Mouse (Mus musculus) right cerebral cortex, postnatal 25 days (tissue): Measurements from ENCODE around the gene Abcc2.
A peak's percentile ranks its signal among the peaks of the same experiment; 100 is the strongest.

Source experiments
- DNase-seq: peaks from one replicate; pipeline ENCODE4 v3.0.0; 2022

Gene Abcc2

GRCm38 (mm10) chr19:43857347-43857746 is 75.4 kb downstream of the Abcc2 start:
- no peak for DNase-seq

- no peak for DNase-seq
Observed at GRCm38 (mm10) chr19:43870418-43870817, 88.4 kb downstream of the Abcc2 start.

- no peak for DNase-seq
Observed at GRCm38 (mm10) chr19:43874351-43874750, 92.4 kb downstream of the Abcc2 start.

- DNase-seq: no peak
Observed at GRCm38 (mm10) chr19:43875996-43876395, 94.0 kb downstream of the Abcc2 start.

DNA sequence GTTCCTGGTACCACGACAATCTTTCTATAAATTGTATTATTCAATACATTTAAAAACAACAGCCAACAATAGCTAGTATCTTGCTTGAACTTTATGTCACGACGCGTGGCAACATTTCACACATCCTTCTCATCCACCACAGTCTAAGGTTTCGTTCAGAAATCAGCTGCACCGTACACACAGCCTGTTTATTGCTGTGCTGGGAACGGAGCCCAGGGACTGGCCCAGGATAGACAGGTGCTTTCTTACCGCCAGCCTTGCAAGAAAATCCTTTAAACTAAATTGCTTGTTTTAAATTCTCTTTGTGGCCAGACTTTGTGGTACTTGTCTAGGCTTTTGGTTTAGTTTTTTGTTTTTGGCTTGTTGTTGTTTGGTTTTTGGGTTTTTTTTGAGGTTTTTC is 95.4 kb downstream of the Abcc2 start:
- DNase-seq: no peak

DNA sequence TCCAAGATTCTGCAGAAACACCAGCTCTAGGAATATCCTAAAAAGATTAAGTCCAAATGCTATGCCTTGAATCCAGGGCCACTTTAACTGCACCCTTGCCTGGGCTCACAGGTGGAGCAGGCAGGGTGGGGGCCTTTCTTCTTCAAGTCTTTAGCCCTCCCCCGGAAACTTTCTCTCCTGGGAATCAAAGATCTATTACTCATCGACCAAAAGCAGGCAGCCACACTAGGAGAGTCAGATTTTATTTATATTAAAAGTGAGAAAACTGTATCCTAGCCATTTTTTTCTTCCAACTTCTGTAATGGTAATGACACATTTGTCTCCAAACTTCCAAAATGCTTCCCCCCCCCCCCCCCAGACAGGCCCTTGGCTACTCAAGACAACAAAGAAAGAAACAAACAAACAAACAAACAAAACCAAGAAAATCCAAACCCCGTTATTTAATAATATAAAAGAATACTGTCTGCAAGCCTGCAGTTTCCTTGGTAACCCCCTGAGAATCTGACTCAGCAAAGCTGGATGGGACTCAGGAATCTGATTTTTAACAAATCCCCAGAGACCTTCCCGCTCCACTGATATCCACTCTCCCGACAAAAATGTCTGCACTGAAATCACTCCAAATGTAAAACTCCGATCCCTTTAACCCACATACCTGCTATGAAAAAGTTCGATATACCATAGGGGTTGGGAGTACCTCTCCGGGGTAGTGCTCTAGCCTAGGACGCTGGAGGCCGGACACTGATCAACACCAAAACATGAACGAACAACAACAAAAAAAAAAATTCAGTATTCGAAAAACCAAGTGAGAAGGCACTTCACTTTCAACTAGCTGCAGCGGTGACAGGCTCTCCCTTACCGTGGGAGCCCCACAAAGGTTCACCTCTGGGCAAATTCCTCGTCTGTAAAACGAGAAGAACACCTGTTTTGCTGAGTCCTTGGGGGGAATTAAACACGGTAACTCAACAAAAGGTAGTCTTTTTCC is 96.4 kb downstream of the Abcc2 start:
- no peak for DNase-seq

DNA sequence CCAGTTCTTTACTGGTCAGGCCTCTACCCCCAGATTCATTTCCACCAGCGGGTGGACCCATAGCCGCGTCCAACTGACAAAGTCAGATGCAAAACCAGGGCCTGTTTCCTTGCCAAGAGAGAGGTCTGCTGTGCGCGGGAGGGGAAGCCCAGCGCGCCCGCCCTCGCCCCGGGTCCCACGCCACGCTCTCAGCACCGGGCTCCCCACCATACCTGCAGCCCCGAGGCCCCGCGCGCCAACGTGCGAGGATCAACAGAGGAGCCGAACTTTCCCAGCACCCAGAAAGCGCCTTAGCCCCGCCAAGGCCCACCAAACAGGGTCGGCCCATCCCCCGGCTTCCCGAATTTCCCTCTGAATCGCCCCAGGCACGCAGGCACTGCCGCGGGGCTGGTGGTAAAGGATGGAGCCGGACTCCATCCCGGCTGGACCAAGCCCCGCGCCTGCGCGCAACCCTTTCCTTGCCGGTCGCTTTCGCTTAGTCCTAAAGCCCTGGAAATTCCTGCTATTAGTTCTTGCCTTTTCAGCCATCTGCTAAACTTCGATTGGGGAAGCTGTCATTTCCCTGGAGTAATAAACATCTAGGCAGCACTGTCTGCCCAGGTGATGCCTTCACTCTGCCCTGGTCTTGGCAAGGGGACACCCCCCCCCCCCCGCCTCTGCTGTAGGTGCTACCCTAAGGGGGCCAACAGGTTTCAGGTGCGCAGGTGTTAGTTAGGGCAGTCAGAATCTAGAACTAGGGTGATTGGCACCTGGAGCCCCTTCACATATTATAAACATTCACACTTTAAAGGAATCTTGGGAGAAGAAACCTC is 97.6 kb downstream of the Abcc2 start:
- peak; percentile 68 for DNase-seq

DNA sequence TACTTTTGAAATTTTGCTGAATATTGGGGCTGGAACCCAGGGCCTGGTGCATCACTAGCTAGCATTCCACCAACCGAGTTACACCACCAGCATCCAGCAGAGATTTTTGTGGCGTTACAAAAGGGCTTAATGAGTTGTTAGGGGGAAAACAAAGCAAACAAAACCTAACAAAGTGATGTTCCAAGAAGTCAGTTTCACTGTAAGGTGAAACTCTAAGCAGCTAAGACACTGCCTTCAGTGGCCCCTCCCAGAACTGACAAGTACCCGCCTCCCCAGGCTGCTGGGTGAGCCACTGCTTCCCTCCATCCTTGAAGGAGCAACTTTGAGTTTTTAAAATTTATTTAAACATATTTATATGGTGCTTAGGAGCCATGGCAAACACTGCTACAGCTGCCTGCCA is 98.4 kb downstream of the Abcc2 start:
- DNase-seq: no peak

GRCm38 (mm10) chr19:43881615-43882014 is 99.6 kb downstream of the Abcc2 start:
- no peak for DNase-seq

- DNase-seq: no peak
Observed at GRCm38 (mm10) chr19:43882895-43883573, 101.0 kb downstream of the Abcc2 start.

DNA sequence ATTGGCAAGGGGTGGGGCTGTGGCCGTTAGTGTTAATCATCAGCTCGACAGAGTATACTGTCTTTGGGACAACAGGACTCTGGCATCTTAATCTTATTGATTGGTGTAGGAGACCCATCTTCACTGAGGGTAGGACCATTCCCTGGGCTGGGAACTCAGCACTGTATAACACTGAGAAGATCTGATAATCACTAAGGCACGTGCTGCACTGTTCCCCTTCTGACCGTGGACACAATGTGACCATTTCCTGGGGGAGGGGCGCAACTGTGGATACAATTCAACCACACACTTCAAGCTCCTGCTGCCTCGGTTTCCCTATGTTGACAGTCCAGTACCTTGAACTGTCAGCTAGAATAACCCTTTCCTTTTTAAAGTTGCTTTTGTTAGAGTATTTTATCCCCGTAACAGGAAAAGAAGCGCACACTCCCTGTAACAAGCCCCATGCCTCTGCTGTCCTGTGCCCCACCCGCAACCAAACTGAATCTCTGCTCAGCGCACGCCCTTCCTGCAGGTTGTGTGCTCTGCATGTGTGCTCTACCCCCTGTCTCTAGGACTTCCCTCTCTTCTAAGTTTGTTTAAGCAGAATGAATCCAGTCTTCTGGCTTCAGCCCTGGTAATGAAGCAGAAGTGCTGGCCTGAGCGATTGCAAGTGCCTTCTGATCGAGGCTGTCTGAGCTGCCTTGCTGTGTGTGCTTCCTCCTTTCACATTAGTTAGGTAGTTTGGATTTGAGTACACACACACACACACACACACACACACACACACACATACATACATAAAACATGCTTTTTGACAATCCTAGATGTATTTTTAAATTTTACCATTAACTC is 102.9 kb downstream of the Abcc2 start:
- no peak for DNase-seq

DNA sequence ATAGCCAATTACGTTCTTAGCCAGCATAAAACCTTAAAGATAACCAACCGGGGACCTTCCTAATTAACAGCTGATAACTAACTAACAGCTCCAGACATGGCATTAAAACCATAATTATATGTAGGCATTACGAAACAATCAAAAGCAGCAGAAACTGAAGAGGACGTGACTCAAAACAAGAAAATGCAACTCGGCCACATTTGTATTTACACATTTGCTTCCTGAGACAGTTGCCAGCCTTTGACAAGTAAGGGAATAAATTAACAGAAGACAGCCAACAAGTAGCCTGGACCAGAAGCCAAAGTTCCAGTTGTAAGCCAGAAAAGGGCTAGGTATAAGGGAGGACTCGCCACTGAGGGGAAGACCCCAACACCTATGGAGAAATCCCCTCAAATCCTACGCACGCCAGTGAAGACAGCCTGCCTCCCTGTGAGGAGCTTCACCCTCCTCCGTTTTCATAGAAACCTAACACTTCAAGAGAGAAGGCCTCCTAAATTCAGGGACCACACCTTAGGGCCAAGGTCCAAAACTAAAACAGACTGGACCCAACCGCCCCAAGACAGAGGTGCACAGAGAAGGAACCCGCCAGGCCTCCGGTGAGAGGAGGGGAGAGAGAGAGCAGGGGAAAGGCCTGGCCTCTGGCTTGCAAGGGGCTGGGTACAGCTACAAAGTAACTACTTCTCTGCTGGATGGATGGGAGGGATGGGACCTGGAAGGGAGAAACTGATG is 104.5 kb downstream of the Abcc2 start:
- no peak for DNase-seq

DNA sequence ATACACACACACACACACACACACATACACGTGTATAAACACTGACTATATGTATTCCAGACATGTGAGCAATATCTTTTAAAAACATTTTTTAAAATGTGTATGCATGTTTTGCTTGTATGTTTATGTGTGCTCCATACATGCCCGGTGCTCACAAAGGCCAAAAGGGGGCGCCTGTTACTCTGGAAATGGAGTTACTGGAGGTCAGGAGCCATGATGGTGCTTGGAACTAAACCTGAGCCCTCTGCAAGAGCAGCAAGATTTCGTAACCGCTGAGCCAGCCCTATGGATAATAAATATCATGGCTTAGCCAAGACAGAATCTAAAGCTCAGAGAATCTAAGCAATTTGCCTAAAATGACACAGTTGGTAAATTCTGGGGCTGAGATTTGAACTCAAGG is 105.2 kb downstream of the Abcc2 start:
- DNase-seq: no peak

- DNase-seq: no peak
Observed at GRCm38 (mm10) chr19:43887725-43888124, 105.7 kb downstream of the Abcc2 start.
